Mouse (Mus musculus): ENCODE data around the gene Cfap65. TPM values are rescaled to one million over a fixed set of nuclear protein-coding genes. Genes with fewer than 3 reads are reported as not detected.

Cfap65 gene
- polyA plus RNA-seq (2015; fragmentation: Nextera tagmentation; extraction: Ambion mirVana): 0.81 and 1.1 TPM in 2 replicates

GRCm38 (mm10) chr1:74935402-74935801 is at the start of gene Cfap65:
Gene Cfap65, minus strand, starts transcription at chr1:74935599.

GRCm38 (mm10) chr1:74951556-74952210 is 16.3 kb upstream of the Cfap65 start, which contains the start of gene Ihh:
Gene Ihh, minus strand, starts transcription at chr1:74951672.

GRCm38 (mm10) chr1:74893134-74893855 is 42.1 kb downstream of the Cfap65 start, which contains the start of gene Cryba2:
Gene Cryba2, minus strand, starts transcription at chr1:74893143.

GRCm38 (mm10) chr1:74885369-74886042 is 49.9 kb downstream of the Cfap65 start, which contains the start of gene Fev:
Gene Fev, minus strand, starts transcription at chr1:74885419.

GRCm38 (mm10) chr1:74854306-74855056 is 80.9 kb downstream of the Cfap65 start, which contains the start of gene Cdk5r2:
Gene Cdk5r2, plus strand, starts transcription at chr1:74854934.

MicroRNAs encoded within 50 kb of the gene (microRNA counts, 519-probe panel; counts per million panel counts)
- 40.5 counts per million for microRNA mmu-miR-375

Small RNAs within 50 kb of the gene (microRNA-seq; reads per million reads assigned to microRNA genes)
- 132 reads per million, percentile 49 among the genes with 10 or more reads in this experiment for gene Mir375

Other genes with a start within 250 kb of the Cfap65 start
- gene Cyp27a1, start 222.0 kb downstream of the Cfap65 start, polyA plus RNA-seq (2015; fragmentation: Nextera tagmentation; extraction: Ambion mirVana): 3.3 and 4.4 TPM in 2 replicates
- gene Prkag3, start 186.4 kb downstream of the Cfap65 start, polyA plus RNA-seq (2015; fragmentation: Nextera tagmentation; extraction: Ambion mirVana): 0.06 and 0.09 TPM in 2 replicates
- gene Wnt6, start 163.7 kb downstream of the Cfap65 start, polyA plus RNA-seq (2015; fragmentation: Nextera tagmentation; extraction: Ambion mirVana): 9.5 and 18.5 TPM in 2 replicates
- gene Wnt10a, start 144.1 kb downstream of the Cfap65 start, polyA plus RNA-seq (2015; fragmentation: Nextera tagmentation; extraction: Ambion mirVana): 0.41 and 0.75 TPM in 2 replicates
- 20.7 and 28.1 TPM in 2 replicates for gene Cdk5r2, start 80.7 kb downstream of the Cfap65 start, polyA plus RNA-seq (2015; fragmentation: Nextera tagmentation; extraction: Ambion mirVana)
- gene Fev, start 50.2 kb downstream of the Cfap65 start, polyA plus RNA-seq (2015; fragmentation: Nextera tagmentation; extraction: Ambion mirVana): 0.15 TPM in 1 of 2 replicates, not detected in the other
- gene Cryba2, start 42.5 kb downstream of the Cfap65 start, polyA plus RNA-seq (2015; fragmentation: Nextera tagmentation; extraction: Ambion mirVana): 0.75 and 1.1 TPM in 2 replicates
- gene Ihh, start 16.1 kb upstream of the Cfap65 start, polyA plus RNA-seq (2015; fragmentation: Nextera tagmentation; extraction: Ambion mirVana): 0.10 and 0.15 TPM in 2 replicates
- 4.5 and 4.7 TPM in 2 replicates for gene Nhej1, start 189.6 kb upstream of the Cfap65 start, polyA plus RNA-seq (2015; fragmentation: Nextera tagmentation; extraction: Ambion mirVana)
- not detected in 2 replicates for gene Slc23a3, start 198.3 kb upstream of the Cfap65 start, polyA plus RNA-seq (2015; fragmentation: Nextera tagmentation; extraction: Ambion mirVana)
- 32.1 and 35.5 TPM in 2 replicates for gene Cnppd1, start 207.1 kb upstream of the Cfap65 start, polyA plus RNA-seq (2015; fragmentation: Nextera tagmentation; extraction: Ambion mirVana)
- 148 and 155 TPM in 2 replicates for gene Retreg2, start 207.2 kb upstream of the Cfap65 start, polyA plus RNA-seq (2015; fragmentation: Nextera tagmentation; extraction: Ambion mirVana)
- 37.1 and 39.3 TPM in 2 replicates for gene Zfand2b, start 233.0 kb upstream of the Cfap65 start, polyA plus RNA-seq (2015; fragmentation: Nextera tagmentation; extraction: Ambion mirVana)
- 44.3 and 44.7 TPM in 2 replicates for gene Abcb6, start 244.8 kb upstream of the Cfap65 start, polyA plus RNA-seq (2015; fragmentation: Nextera tagmentation; extraction: Ambion mirVana)